Comparison of ENCODE assay signal across 9 mouse cellular contexts in genomic region chr1:132140171-132140570, GRCm38 (mm10). TPM values are rescaled to one million over a fixed set of nuclear protein-coding genes. Genes with fewer than 3 reads are reported as not detected.
DNase-seq lines count a peak whose midpoint lies in the region; ATAC-seq and TF ChIP-seq lines count a peak whose summit lies in the region.
"Had no signal": no experiment of that assay in that cellular context is flagged by ENCODE, and none has a peak within 500 bp of the region (broad histone marks: within the 10 kb centered on the region; RNA-seq: fewer than 3 reads in every experiment).

No protein-coding gene starts in this region.

- 0 out of 2 replicates have a peak, but pooled peaks have one; percentile 14 for TF ChIP-seq CTCF in embryonic fibroblast, embryonic 13.5 days (IDR thresholded peaks at IDR 0.05; ENCODE audit: borderline replicate concordance, insufficient read depth, low read length)
- peak; percentile 69 for TF ChIP-seq CTCF in liver, postnatal 0 days (IDR thresholded peaks at IDR 0.05; ENCODE audit: low read depth)

- H3K4me3 ChIP-seq in embryonic fibroblast, embryonic 13.5 days (ENCODE audit: insufficient read depth, low read length): no peak overlapping the region
- no peak overlapping the region for H3K4me3 ChIP-seq in liver, postnatal 0 days (ENCODE audit: low read depth, low read length)

- ATAC-seq in cerebellum, adult (ENCODE audit: insufficient number of reproducible peaks, low FRiP score, low TSS enrichment): no peak
- no peak for ATAC-seq in liver, postnatal 0 days

- H3K4me2 ChIP-seq in liver, postnatal 0 days (ENCODE audit: low read depth, low read length): no peak overlapping the region

- WGBS in liver, postnatal 0 days (ENCODE audit: insufficient replicate concordance): 51% methylated on average over 10 of the region's 10 CpGs

- no peak for TF ChIP-seq EP300 in liver, postnatal 0 days (IDR thresholded peaks at IDR 0.05; ENCODE audit: low read depth)

- peaks cover 9% of the 10 kb centered on the region; the same call in 1 of the 2 replicates for H3K27me3 ChIP-seq in liver, postnatal 0 days (ENCODE audit: insufficient read depth, low read length)

- H3K27ac ChIP-seq in embryonic fibroblast, embryonic 13.5 days (ENCODE audit: insufficient read depth, low read length): no peak overlapping the region
- H3K27ac ChIP-seq in liver, postnatal 0 days (ENCODE audit: low read depth): 0 out of 2 replicates have a peak overlapping the region, but pooled peaks have one; percentile 84

- no peak overlapping the region for H3K9ac ChIP-seq in liver, postnatal 0 days (replicated peaks)

- intact Hi-C loops in left cerebral cortex, postnatal 14 days (cut with DNase I): no loop called here

- no peak for TF ChIP-seq POLR2A in embryonic fibroblast, embryonic 13.5 days (IDR thresholded peaks at IDR 0.05; ENCODE audit: low read depth, low read length)

- H3K36me3 ChIP-seq in liver, postnatal 0 days (replicated peaks; ENCODE audit: insufficient read depth, low read length): no peaks in the 10 kb centered on the region

- peak; percentile 77 to 84 for DNase-seq in cerebellum, postnatal 10 days
- DNase-seq in right cerebral cortex, postnatal 4 days: peak; percentile 60
- DNase-seq in right cerebral cortex, postnatal 25 days: no peak
- peak; percentile 69 for DNase-seq in liver, postnatal 0 days
- DNase-seq in testis, postnatal 14 days (ENCODE audit: low spot score): peak; percentile 56
- no peak for DNase-seq in left cerebral cortex, postnatal 14 days (ENCODE audit: low spot score in 2 of 2)

- no peaks in the 10 kb centered on the region for H3K4me1 ChIP-seq in embryonic fibroblast, embryonic 13.5 days (ENCODE audit: control insufficient read depth, insufficient read depth, low read length)
- peaks cover 11% of the 10 kb centered on the region for H3K4me1 ChIP-seq in liver, postnatal 0 days (ENCODE audit: insufficient read depth)

- H3K9me3 ChIP-seq in liver, postnatal 0 days (ENCODE audit: low read length): no peaks in the 10 kb centered on the region

RNA-seq across cellular contexts. Expression of gene Cdk18, which starts 0.7 kb away (rescaled TPM):
- polyA plus RNA-seq in embryonic fibroblast, embryonic 13.5 days (2011; ENCODE audit: insufficient read length, low read depth, missing spikeins): 14.0 and 28.8 TPM in 2 replicates
- polyA plus RNA-seq in liver, postnatal 0 days (2015; fragmentation: Nextera tagmentation; extraction: Ambion mirVana): 3.5 and 4.5 TPM in 2 replicates
- total RNA-seq in left cerebral cortex, postnatal 14 days (2021): 10 to 100 TPM; 17.0 to 28.3 TPM

RNA-seq across cellular contexts. Expression of gene Lemd1, which starts 51.1 kb away (rescaled TPM):
- not detected in 2 replicates for polyA plus RNA-seq in embryonic fibroblast, embryonic 13.5 days (2011; ENCODE audit: insufficient read length, low read depth, missing spikeins)
- not detected in 2 replicates for polyA plus RNA-seq in liver, postnatal 0 days (2015; fragmentation: Nextera tagmentation; extraction: Ambion mirVana)
- 1 to 10 TPM; 4.1 to 4.6 TPM for total RNA-seq in left cerebral cortex, postnatal 14 days (2021)
- polyA plus RNA-seq: liver, embryonic 16.5 days had no signal

RNA-seq across cellular contexts. Expression of gene AC124108.1, which starts 51.1 kb away (rescaled TPM):
- polyA plus RNA-seq in embryonic fibroblast, embryonic 13.5 days (2011; ENCODE audit: insufficient read length, low read depth, missing spikeins): not detected in 2 replicates
- not detected in 2 replicates for polyA plus RNA-seq in liver, postnatal 0 days (2015; fragmentation: Nextera tagmentation; extraction: Ambion mirVana)
- total RNA-seq in left cerebral cortex, postnatal 14 days (2021): 1 to 10 TPM; 3.7 to 3.9 TPM
- polyA plus RNA-seq: liver, embryonic 16.5 days had no signal

Comparison
In these comparisons a context has a peak if more than half of its experiments do, and no peak if none do; other contexts are left out.
1. DNase-seq: peak in cerebellum, postnatal 10 days (2 of 2), right cerebral cortex, postnatal 4 days (single experiment), liver, postnatal 0 days (single experiment) and testis, postnatal 14 days (single experiment); none in right cerebral cortex, postnatal 25 days (single experiment) and left cerebral cortex, postnatal 14 days (0 of 2).